Mouse (Mus musculus): ENCODE results near the gene Hcfc1r1.

DNA sequence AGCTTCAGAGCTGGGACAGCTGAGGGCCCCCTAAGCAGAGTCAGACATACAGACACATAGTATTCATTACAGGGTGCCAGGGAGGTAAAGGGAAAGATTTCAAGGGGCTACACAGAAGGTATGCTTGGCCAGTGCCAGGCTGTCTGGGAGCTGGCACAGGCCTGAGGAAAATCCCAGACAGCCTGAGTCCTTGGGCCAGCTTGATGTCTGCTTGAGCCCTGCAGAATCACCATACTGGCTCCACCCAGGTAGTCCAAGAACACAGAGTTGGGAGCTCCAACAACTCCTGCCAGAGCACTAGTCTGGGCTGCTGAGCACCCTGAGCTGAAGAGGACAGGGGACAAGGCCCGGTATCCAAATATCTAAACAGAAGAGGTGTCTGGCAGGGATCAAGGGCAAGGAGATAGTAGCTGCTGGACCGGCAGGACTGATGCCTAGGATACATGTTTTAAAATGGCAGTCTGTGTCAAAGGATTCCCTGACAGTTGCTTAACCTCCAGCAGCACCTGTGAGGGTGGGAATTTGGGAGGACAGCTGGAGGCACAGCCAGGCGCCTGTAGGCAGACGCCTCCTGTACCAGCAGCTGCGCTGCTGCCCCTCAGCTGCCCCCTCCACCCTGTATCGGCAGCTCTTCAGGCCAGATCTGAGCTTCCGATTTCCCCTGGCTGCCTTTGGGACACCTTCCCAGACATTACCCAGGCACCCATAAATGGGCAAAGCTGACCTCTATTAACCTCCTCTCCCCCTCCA is 49.2 kb downstream of the Hcfc1r1 start, which contains the start of gene 1520401A03Rik:
- TF ChIP-seq GATA1 (IDR thresholded peaks at IDR 0.05; ENCODE audit: borderline replicate concordance, low read length): no peak
- no peak for TF ChIP-seq FLI1 (IDR thresholded peaks at IDR 0.05; ENCODE audit: low read length)

All from megakaryocyte, embryonic 14.5 days (primary cell).